Mouse (Mus musculus) limb, embryonic 14.5 days (tissue): ENCODE measurements around the gene Gm5089. TPM values are rescaled to one million over a fixed set of nuclear protein-coding genes. Genes with fewer than 3 reads are reported as not detected.
A peak's percentile ranks its signal among the peaks of the same experiment; 100 is the strongest.
"Not testable (repeated sequence)": the region's sequence is repeated elsewhere in the genome, so short reads cannot be mapped to it uniquely, and the experiment has no call there.

Experiments used
- ATAC-seq: fragments of 200-750 bp; cut with Nextera tagmentation; 2 replicates; pipeline ENCODE4 v1.8.0; 2017; ENCODE audit warnings: low read depth, moderate number of reproducible peaks, moderate TSS enrichment; ENCODE audit not compliant: low FRiP score
- DNase-seq: peaks from one replicate; pipeline ENCODE4 v3.0.0-alpha.2; 2015; ENCODE audit warnings: low spot score
- H3K27ac ChIP-seq: fragments of 300-500 bp; sonication (generic); replicated peaks from 2 replicates; pipeline ENCODE4 v1.5.1; 2014; ENCODE audit warnings: low read depth, mild to moderate bottlenecking, low read length, moderate library complexity, mixed read lengths
- H3K27me3 ChIP-seq: fragments of 300-500 bp; sonication (generic); 2 replicates; pipeline ENCODE4 v1.6.1; 2014; ENCODE audit warnings: low read length, mixed read lengths; ENCODE audit not compliant: control insufficient read depth, insufficient read depth
- H3K36me3 ChIP-seq: fragments of 300-500 bp; sonication (generic); 2 replicates; pipeline ENCODE4 v1.6.1; 2014; ENCODE audit warnings: mild to moderate bottlenecking, low read length, moderate library complexity, mixed read lengths; ENCODE audit not compliant: control insufficient read depth, insufficient read depth
- H3K4me1 ChIP-seq: fragments of 300-500 bp; sonication (generic); 2 replicates; pipeline ENCODE4 v1.6.1; 2014; ENCODE audit warnings: antibody characterized with exemption, low read length, mixed read lengths; ENCODE audit not compliant: control insufficient read depth, insufficient read depth
- H3K4me2 ChIP-seq: fragments of 300-500 bp; sonication (generic); replicated peaks from 2 replicates; pipeline ENCODE4 v1.6.1; 2014; ENCODE audit warnings: low read depth, mild to moderate bottlenecking, low read length, moderate library complexity; ENCODE audit not compliant: severe bottlenecking
- H3K4me3 ChIP-seq: fragments of 300-500 bp; sonication (generic); replicated peaks from 2 replicates; pipeline ENCODE4 v1.5.1; 2014; ENCODE audit warnings: low read length
- H3K9ac ChIP-seq: fragments of 300-500 bp; sonication (generic); 2 replicates; pipeline ENCODE4 v1.6.1; 2014; ENCODE audit warnings: mild to moderate bottlenecking, low read depth, low read length, moderate library complexity; ENCODE audit not compliant: severe bottlenecking
- H3K9me3 ChIP-seq: fragments of 300-500 bp; sonication (generic); 2 replicates; pipeline ENCODE4 v1.6.1; 2016; ENCODE audit warnings: low read length; ENCODE audit not compliant: control insufficient read depth
- POLR2A ChIP-seq: fragments of 200-500 bp; IDR thresholded peaks from 2 replicates; pipeline ENCODE4 v1.8.0; 2012; ENCODE audit warnings: inconsistent platforms, mild to moderate bottlenecking, moderate library complexity, borderline replicate concordance; ENCODE audit not compliant: insufficient read depth, insufficient read length; ENCODE audit errors: extremely low read depth
- WGBS: fragments of 180-500 bp; shearing (Covaris S2); extraction: QIAGEN DNeasy Blood & Tissue Kit; methylation state at CpG from one replicate; pipeline ENCODE4 v1.1.7; 2014; 5-methylcytosine and 5-hydroxymethylcytosine counted together
- polyA plus RNA-seq, 2 experiments: library from polyadenylated mRNA; depleted of rRNA in 1 of 2; stranded (reverse) in 1 of 2; unstranded in 1 of 2; fragments of >200 nt; fragmentation: Nextera tagmentation in 1 of 2; extraction: Ambion mirVana in 1 of 2; gene quantifications; 2 replicates each; pipeline versions ENCODE4 v1.2.1 to v1.2.3; 2012 to 2014

Gm5089 gene
- polyA plus RNA-seq, 2 experiments: not detected

- 15% methylated on average over 9 of the region's 9 CpGs for WGBS
- ATAC-seq (no peak), DNase-seq (no peak)
- H3K9ac ChIP-seq: no peak overlapping the region
- TF ChIP-seq POLR2A: no peak
- H3K4me3 ChIP-seq: peak overlapping the region; percentile 18
- H3K27me3 ChIP-seq: peaks cover 55% of the 10 kb centered on the region
- H3K4me1 ChIP-seq: peaks cover 14% of the 10 kb centered on the region
- peak overlapping the region; percentile 86; the same call in 1 of the 2 replicates for H3K4me2 ChIP-seq
- H3K36me3 ChIP-seq: no peaks in the 10 kb centered on the region
- no peak overlapping the region for H3K27ac ChIP-seq
- no peaks in the 10 kb centered on the region for H3K9me3 ChIP-seq
Measured at GRCm38 (mm10) chr14:122461966-122462365, 11.1 kb upstream of the Gm5089 start.

GRCm38 (mm10) chr14:122461500-122461899 lies 10.6 kb upstream of the Gm5089 start:
- 42% methylated on average over 3 of the region's 3 CpGs for WGBS
- Histone ChIP-seq H3K27me3 (peaks cover 50% of the 10 kb centered on the region), H3K36me3 (no peaks in the 10 kb centered on the region), H3K4me1 (peaks cover 14% of the 10 kb centered on the region), H3K9me3 (no peaks in the 10 kb centered on the region), H3K27ac (no peak overlapping the region), H3K4me3 (peak overlapping the region; percentile 18; the same call in 1 of the 2 replicates), H3K4me2 (peak overlapping the region; percentile 86; the same call in 1 of the 2 replicates), H3K9ac (no peak overlapping the region)
- no peak for DNase-seq
- no peak for TF ChIP-seq POLR2A
- ATAC-seq: no peak

GRCm38 (mm10) chr14:122460226-122460625 lies 9.3 kb upstream of the Gm5089 start:
- no peak for DNase-seq
- no peak for TF ChIP-seq POLR2A
- no peaks in the 10 kb centered on the region for H3K9me3 ChIP-seq
- no peak for ATAC-seq
- no peak overlapping the region for H3K27ac ChIP-seq
- H3K9ac ChIP-seq: no peak overlapping the region
- no peak overlapping the region for H3K4me2 ChIP-seq
- peaks cover 14% of the 10 kb centered on the region for H3K4me1 ChIP-seq
- H3K27me3 ChIP-seq: peaks cover 42% of the 10 kb centered on the region
- H3K36me3 ChIP-seq: no peaks in the 10 kb centered on the region
- no peak overlapping the region for H3K4me3 ChIP-seq
- 40% methylated on average over 5 of the region's 5 CpGs for WGBS

GRCm38 (mm10) chr14:122459776-122460175 lies 8.9 kb upstream of the Gm5089 start:
- no peaks in the 10 kb centered on the region for H3K9me3 ChIP-seq
- H3K9ac ChIP-seq: no peak overlapping the region
- TF ChIP-seq POLR2A: no peak
- no peak overlapping the region for H3K27ac ChIP-seq
- no peaks in the 10 kb centered on the region for H3K36me3 ChIP-seq
- H3K4me3 ChIP-seq: no peak overlapping the region
- H3K27me3 ChIP-seq: peaks cover 42% of the 10 kb centered on the region
- no peak for ATAC-seq
- no peak overlapping the region for H3K4me2 ChIP-seq
- H3K4me1 ChIP-seq: peaks cover 10% of the 10 kb centered on the region
- no peak for DNase-seq
- WGBS: 93% methylated on average over 1 of the region's 1 CpGs

- H3K9me3 ChIP-seq, H3K4me3 ChIP-seq, DNase-seq, H3K4me2 ChIP-seq, H3K9ac ChIP-seq, H3K4me1 ChIP-seq, ATAC-seq, H3K27ac ChIP-seq, H3K36me3 ChIP-seq: not testable (repeated sequence)
- 78% methylated on average over 4 of the region's 12 CpGs for WGBS
- H3K27me3 ChIP-seq: peaks cover 42% of the 10 kb centered on the region
Measured at GRCm38 (mm10) chr14:122459332-122459731, 8.4 kb upstream of the Gm5089 start.

- DNase-seq (no peak), ATAC-seq (no peak)
- Histone ChIP-seq H3K36me3 (no peaks in the 10 kb centered on the region), H3K27ac (no peak overlapping the region), H3K4me2 (no peak overlapping the region), H3K9ac (no peak overlapping the region), H3K27me3 (peaks cover 49% of the 10 kb centered on the region), H3K4me1 (peaks cover 10% of the 10 kb centered on the region), H3K4me3 (no peak overlapping the region), H3K9me3 (no peaks in the 10 kb centered on the region)
- WGBS: 58% methylated on average over 4 of the region's 4 CpGs
- no peak for TF ChIP-seq POLR2A
Measured at GRCm38 (mm10) chr14:122455562-122455958, 4.6 kb upstream of the Gm5089 start.
